ENCODE assay signal across 11 mouse cellular contexts in the genomic region with DNA sequence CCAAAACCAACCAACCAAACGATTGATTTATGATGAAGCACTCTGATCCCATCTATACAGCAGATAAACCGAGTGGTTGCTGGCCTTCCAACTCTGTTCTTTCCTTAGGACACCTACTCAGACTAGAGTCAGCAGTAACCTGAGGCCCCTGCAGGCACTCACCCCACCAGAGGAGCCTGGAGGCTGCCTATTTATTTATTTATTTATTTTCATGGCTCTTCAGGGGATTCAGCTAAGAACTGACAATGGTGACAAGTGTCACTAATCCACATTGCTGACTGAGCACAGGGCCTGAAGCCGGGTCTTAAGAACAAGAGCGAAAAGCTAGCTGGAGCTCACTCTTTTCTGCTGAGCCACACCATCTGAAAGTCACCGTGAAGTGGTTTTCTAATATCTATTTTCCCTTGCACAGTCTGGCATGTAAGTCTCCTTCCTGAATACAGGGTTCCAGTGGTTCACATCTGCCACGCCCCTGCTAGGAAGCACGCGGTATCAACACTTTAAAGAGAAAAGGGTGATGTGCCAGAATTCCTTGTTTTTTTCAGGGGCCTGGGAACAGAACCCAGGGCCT. TPM values are rescaled to one million over a fixed set of nuclear protein-coding genes. Genes with fewer than 3 reads are reported as not detected.
A peak's percentile ranks its signal among the peaks of the same experiment; 100 is the strongest.
DNase-seq lines count a peak whose midpoint lies in the region; ATAC-seq and TF ChIP-seq lines count a peak whose summit lies in the region.
"Had no signal": no experiment of that assay in that cellular context is flagged by ENCODE, and none has a peak within 500 bp of the region (broad histone marks: within the 10 kb centered on the region; RNA-seq: fewer than 3 reads in every experiment).

No protein-coding gene starts in this region.

- WGBS in kidney, postnatal 0 days: 60% methylated on average over 8 of the region's 8 CpGs
- WGBS in hindbrain, embryonic 11.5 days: 57% methylated on average over 8 of the region's 8 CpGs
- 28% methylated on average over 8 of the region's 8 CpGs for WGBS in midbrain, embryonic 15.5 days

- no peak overlapping the region for H3K9ac ChIP-seq in kidney, postnatal 0 days (ENCODE audit: low read depth, low read length)
- no peak overlapping the region for H3K9ac ChIP-seq in hindbrain, embryonic 11.5 days (ENCODE audit: low read depth, low read length)
- no peak overlapping the region for H3K9ac ChIP-seq in midbrain, embryonic 15.5 days

- no peak overlapping the region for H3K27ac ChIP-seq in kidney, postnatal 0 days
- H3K27ac ChIP-seq in hindbrain, embryonic 11.5 days (ENCODE audit: low read depth, low read length): 0 out of 2 replicates have a peak overlapping the region, but pooled peaks have one; percentile 18
- H3K27ac ChIP-seq in midbrain, embryonic 15.5 days: peak overlapping the region; percentile 89
- H3K27ac ChIP-seq in layer of hippocampus, adult 2 months: no peak overlapping the region

- no peaks in the 10 kb centered on the region for H3K9me3 ChIP-seq in kidney, postnatal 0 days (replicated peaks; ENCODE audit: low read length)
- no peaks in the 10 kb centered on the region for H3K9me3 ChIP-seq in hindbrain, embryonic 11.5 days (ENCODE audit: control insufficient read depth, low read length)
- no peaks in the 10 kb centered on the region for H3K9me3 ChIP-seq in midbrain, embryonic 15.5 days

- no peak overlapping the region for H3K4me3 ChIP-seq in kidney, postnatal 0 days (replicated peaks; ENCODE audit: low read depth, low read length)
- H3K4me3 ChIP-seq in hindbrain, embryonic 11.5 days (ENCODE audit: low read depth, low read length): no peak overlapping the region
- H3K4me3 ChIP-seq in midbrain, embryonic 15.5 days: no peak overlapping the region
- H3K4me3 ChIP-seq in layer of hippocampus, adult 2 months: no peak overlapping the region

- H3K27me3 ChIP-seq in kidney, postnatal 0 days (ENCODE audit: insufficient read depth, low read length): no peaks in the 10 kb centered on the region
- no peaks in the 10 kb centered on the region for H3K27me3 ChIP-seq in hindbrain, embryonic 11.5 days (ENCODE audit: control insufficient read depth, insufficient read depth, low read length)
- no peaks in the 10 kb centered on the region for H3K27me3 ChIP-seq in midbrain, embryonic 15.5 days (replicated peaks)
- H3K27me3 ChIP-seq: CH12.LX had no signal

- no peaks in the 10 kb centered on the region for H3K36me3 ChIP-seq in kidney, postnatal 0 days (ENCODE audit: insufficient read depth, low read length)
- no peaks in the 10 kb centered on the region for H3K36me3 ChIP-seq in hindbrain, embryonic 11.5 days (ENCODE audit: control insufficient read depth, insufficient read depth, low read length)
- no peaks in the 10 kb centered on the region for H3K36me3 ChIP-seq in midbrain, embryonic 15.5 days (replicated peaks)

- DNase-seq in kidney, postnatal 0 days (ENCODE audit: low spot score): peak; percentile 21
- DNase-seq in kidney, adult 8-10 months: no peak
- DNase-seq in embryo, embryonic 11 days: peak; percentile 35
- DNase-seq in hindbrain, embryonic 11.5 days (ENCODE audit: low spot score): peak; percentile 37
- no peak for DNase-seq in layer of hippocampus, adult 2 months (ENCODE audit: low spot score in 2 of 2)
- no peak for DNase-seq in adrenal gland, postnatal 14 days
- DNase-seq in cerebellum, adult 11-12 months: no peak
- DNase-seq: kidney, postnatal 36 days had no signal

- TF ChIP-seq CTCF in kidney, postnatal 0 days (IDR thresholded peaks at IDR 0.05; ENCODE audit: low read depth): no peak
- no peak for TF ChIP-seq CTCF in layer of hippocampus, adult 2 months (conservative IDR thresholded peaks at IDR 0.05)

- no peak overlapping the region for H3K4me2 ChIP-seq in kidney, postnatal 0 days (ENCODE audit: low read length)
- no peak overlapping the region for H3K4me2 ChIP-seq in hindbrain, embryonic 11.5 days (replicated peaks; ENCODE audit: low read depth, low read length)
- H3K4me2 ChIP-seq in midbrain, embryonic 15.5 days: peak overlapping the region; percentile 83
- H3K4me2 ChIP-seq: heart, embryonic 11.5 days had no signal

- H3K4me1 ChIP-seq in kidney, postnatal 0 days (replicated peaks; ENCODE audit: insufficient read depth, low read length): peaks cover 3% of the 10 kb centered on the region
- peaks cover 5% of the 10 kb centered on the region; the same call in 1 of the 2 replicates for H3K4me1 ChIP-seq in hindbrain, embryonic 11.5 days (replicated peaks; ENCODE audit: control insufficient read depth, insufficient read depth, low read length)
- H3K4me1 ChIP-seq in midbrain, embryonic 15.5 days: peaks cover 30% of the 10 kb centered on the region

- no peak for ATAC-seq in kidney, postnatal 0 days (replicated peaks; ENCODE audit: low FRiP score, low read depth)
- no peak for ATAC-seq in hindbrain, embryonic 11.5 days (ENCODE audit: low FRiP score)
- peak; percentile 12 for ATAC-seq in midbrain, embryonic 15.5 days (replicated peaks)

RNA-seq across cellular contexts. Expression of a gene that starts 6.9 kb away (rescaled TPM):
- 51.8 and 60.9 TPM in 2 replicates for polyA plus RNA-seq in kidney, postnatal 0 days (2015; fragmentation: Nextera tagmentation; extraction: Ambion mirVana)
- 139 and 156 TPM in 2 replicates for polyA plus RNA-seq in hindbrain, embryonic 11.5 days (2014; fragmentation: Nextera tagmentation; extraction: Ambion mirVana)
- 197 and 207 TPM in 2 replicates for polyA plus RNA-seq in midbrain, embryonic 15.5 days (2015; fragmentation: Nextera tagmentation; extraction: Ambion mirVana)
- 10 to 100 TPM; 18.6 to 21.2 TPM for total RNA-seq in layer of hippocampus, adult 2 months (2021)
- total RNA-seq in adrenal gland, postnatal 14 days (2021): 27.6 and 28.0 TPM in 2 replicates
- total RNA-seq: CH12.LX had no signal

Comparison
In these comparisons a context has a peak if more than half of its experiments do, and no peak if none do; other contexts are left out.
1. DNase-seq: peak in kidney, postnatal 0 days (single experiment), embryo, embryonic 11 days (single experiment) and hindbrain, embryonic 11.5 days (single experiment); none in kidney, adult 8-10 months (0 of 2), layer of hippocampus, adult 2 months (0 of 2), adrenal gland, postnatal 14 days (single experiment) and cerebellum, adult 11-12 months (single experiment).
2. H3K27ac ChIP-seq: peak in hindbrain, embryonic 11.5 days (single experiment) and midbrain, embryonic 15.5 days (single experiment); none in kidney, postnatal 0 days (single experiment) and layer of hippocampus, adult 2 months (single experiment).